Mouse (Mus musculus) kidney, postnatal 14 days (tissue): ENCODE data around the gene Mnat1.
"Not testable (repeated sequence)": the region's sequence is repeated elsewhere in the genome, so short reads cannot be mapped to it uniquely, and the experiment has no call there.

Source experiments
- DNase-seq: peaks from one replicate; pipeline ENCODE4 v3.0.0; 2022; ENCODE audit warnings: mixed read lengths

The Mnat1 gene

GRCm38 (mm10) chr12:73151038-73151437, 27.5 kb downstream of the Mnat1 start:
- not testable (repeated sequence) for DNase-seq

GRCm38 (mm10) chr12:73154150-73154549, 30.6 kb downstream of the Mnat1 start:
- DNase-seq = no peak

DNA sequence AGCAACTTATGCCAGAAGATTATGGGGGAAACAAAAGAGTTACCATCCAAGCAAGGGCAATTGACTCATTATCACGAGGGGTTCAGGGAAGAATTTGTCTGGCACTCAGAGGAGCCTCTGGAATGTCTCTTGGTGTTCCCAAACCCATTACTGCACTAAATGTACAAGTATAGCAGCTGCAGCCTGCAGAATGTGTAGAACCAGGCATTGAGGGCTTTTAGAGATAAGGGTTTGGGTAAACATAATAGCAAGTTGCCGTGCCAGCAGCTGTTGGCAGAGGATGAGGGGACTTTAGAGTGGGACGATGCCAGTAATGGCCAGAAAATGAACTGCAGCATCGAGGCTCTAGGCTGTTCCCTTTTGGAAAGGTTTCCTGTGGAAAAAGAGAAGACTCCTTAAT, 36.8 kb downstream of the Mnat1 start:
- DNase-seq = no peak

DNA sequence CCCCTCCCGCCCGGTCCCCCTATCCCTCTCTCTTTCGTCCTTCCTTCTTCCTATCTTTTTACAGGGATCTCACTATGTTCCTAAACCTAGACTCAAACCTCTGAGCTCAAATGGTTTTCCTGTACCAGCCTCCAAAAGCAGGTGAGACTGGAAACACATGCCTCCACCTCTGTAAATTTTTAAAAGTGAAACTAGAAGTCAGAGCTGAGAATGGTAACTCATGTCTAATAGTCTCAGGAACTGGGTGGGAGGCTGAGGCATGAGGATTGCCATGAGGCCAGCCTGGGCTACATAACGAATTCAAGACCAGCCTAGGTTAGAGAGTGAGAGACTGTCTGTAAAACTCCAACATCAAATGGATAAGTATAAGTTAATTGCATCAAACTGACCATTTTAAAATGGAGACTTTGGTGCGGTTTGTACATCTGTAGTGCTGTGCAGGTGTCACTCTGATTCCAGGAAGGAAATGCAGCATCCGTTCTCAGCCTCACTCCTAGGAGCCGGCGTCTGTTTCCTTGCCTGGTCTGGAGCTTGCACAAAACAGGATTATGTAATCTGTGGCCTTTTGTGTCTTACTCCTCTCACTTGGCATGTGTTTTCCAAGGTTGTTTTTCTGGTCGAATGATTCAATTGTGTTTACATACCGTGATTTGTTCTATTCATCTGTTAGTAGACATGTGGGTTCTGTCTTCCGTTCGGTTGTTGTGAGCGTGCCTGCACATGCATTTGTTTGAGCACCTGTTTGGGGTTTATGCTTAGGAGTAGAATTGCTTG, 39.1 kb downstream of the Mnat1 start:
- peak; percentile 39 for DNase-seq

- DNase-seq = no peak
Observed at GRCm38 (mm10) chr12:73170794-73171193, 47.3 kb downstream of the Mnat1 start.

DNA sequence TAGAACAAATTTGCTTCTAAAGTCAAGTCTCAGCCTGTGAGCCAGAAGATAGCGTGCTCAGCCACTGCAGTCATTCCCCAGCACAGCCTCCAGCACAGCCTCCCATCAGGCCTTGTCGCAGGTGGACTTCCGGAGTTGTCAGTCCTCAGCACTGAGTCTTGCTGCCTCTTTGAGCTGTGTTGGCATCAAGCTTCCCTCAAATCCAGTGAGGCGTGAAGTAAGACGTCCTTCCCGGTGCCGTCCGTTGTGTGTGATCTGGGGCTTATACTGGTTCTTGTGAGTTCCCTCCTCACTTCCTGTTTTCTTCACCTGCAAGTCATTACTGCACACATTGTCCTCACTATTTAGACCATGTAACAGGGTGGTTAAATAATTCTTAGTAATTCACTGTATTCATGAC, 60.4 kb downstream of the Mnat1 start:
- DNase-seq = no peak

- no peak for DNase-seq
Observed at GRCm38 (mm10) chr12:73197363-73197762, 73.8 kb downstream of the Mnat1 start.

GRCm38 (mm10) chr12:73198451-73198850, 74.9 kb downstream of the Mnat1 start:
- no peak for DNase-seq

DNA sequence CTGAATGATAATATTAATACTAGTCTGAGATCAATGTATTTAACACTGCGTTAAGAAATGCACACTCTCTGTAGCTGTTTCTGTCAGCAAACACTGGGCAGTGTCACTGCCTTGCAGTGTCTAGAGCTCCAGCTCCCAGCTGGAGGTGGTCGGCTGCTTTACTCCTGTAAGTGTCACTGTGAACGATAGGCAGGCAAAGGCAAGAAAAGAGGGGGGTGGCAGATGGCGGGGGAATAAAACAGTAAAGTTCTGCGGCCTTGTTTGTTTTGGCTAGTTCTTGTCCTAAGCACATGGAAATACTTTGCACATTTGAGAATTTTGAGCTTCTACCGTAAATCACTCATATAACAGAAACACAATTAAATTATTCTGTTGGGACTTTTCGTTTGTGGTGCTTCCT, 75.9 kb downstream of the Mnat1 start:
- DNase-seq = peak; percentile 34

GRCm38 (mm10) chr12:73201587-73201986, 78.1 kb downstream of the Mnat1 start:
- peak; percentile 49 for DNase-seq

- DNase-seq = peak; percentile 84
Observed at GRCm38 (mm10) chr12:73205710-73206649, 82.5 kb downstream of the Mnat1 start.

- no peak for DNase-seq
Observed at GRCm38 (mm10) chr12:73207008-73207407, 83.5 kb downstream of the Mnat1 start.

GRCm38 (mm10) chr12:73207461-73207860, 83.9 kb downstream of the Mnat1 start:
- no peak for DNase-seq

GRCm38 (mm10) chr12:73208518-73208917, 85.0 kb downstream of the Mnat1 start:
- DNase-seq = no peak

DNA sequence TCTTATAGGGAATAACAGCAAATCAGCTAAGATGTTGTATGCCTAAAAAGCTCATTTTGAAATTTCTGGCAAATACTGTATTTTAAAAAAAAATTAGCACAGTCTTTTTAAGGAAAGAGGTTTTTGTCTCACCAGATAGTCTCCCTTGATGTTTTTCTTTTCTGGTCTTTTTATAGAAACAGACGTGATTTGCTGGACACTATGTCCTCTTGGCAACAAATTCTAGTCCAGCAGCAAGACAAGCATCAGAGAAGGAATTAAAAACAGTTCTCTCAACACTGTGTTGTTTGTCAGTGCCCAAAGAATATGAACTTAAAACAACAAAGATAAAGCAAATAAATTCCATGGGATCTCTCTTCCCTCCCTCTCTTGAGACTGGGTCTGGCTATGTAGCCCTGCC, 85.6 kb downstream of the Mnat1 start:
- peak; percentile 27 for DNase-seq

DNA sequence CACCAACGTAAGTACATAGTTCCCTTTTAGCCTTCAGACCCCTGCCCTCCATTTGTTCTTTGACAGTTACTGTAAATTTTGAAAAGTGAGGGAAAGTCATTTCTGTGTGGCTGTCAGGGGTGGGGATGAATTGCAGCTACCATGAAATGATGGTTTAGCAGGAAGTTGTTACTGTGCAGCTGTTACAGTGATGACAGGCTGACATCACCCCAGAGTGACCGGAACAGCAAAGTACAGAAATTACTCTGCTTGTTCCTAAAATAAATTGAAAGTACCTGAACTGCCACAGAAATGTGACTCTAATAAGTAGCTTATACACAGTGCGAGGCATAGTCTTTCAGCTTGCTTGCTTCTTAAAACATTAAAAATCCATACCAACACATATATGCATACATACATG, 86.9 kb downstream of the Mnat1 start:
- peak; percentile 13 for DNase-seq

DNA sequence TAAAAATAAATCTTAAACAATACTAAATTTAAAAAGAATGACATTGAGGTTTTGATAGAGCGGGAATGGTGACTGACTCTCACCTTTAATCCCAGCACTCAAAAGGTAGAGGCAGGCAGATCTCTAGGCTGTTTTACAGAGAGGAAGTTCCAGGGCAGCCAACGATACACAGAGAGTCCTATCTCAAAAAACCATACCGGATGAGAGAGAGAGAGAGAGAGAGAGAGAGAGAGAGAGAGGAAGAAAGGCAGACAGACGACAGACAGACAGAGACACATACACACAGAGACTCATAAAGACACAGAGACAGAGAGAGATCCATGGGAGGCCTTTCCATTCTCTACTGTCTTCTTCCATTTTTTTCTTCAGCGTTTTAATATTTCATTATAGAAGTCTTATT, 92.3 kb downstream of the Mnat1 start:
- no peak for DNase-seq

DNA sequence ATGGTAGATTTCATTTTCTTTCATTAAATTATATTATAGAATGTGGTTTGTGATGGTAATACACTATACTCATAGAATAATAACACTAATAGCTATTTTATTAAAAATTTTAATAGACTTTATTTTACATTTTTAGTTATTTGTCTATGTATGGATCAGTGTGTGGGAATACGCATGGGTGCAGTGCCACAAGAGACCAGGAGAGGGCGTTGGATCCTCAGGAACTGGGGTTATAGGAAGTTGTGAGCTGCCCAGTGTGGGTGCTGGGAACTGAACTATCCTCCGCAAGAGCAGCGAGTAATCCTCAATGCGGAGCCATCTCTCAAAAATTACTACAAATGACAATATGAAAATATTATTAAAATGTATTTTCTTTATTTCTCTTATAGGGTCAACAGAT, 95.1 kb downstream of the Mnat1 start:
- no peak for DNase-seq

- no peak for DNase-seq
Observed at GRCm38 (mm10) chr12:73221235-73221634, 97.7 kb downstream of the Mnat1 start.

GRCm38 (mm10) chr12:73223872-73224271, 100.4 kb downstream of the Mnat1 start:
- DNase-seq = peak; percentile 23

DNA sequence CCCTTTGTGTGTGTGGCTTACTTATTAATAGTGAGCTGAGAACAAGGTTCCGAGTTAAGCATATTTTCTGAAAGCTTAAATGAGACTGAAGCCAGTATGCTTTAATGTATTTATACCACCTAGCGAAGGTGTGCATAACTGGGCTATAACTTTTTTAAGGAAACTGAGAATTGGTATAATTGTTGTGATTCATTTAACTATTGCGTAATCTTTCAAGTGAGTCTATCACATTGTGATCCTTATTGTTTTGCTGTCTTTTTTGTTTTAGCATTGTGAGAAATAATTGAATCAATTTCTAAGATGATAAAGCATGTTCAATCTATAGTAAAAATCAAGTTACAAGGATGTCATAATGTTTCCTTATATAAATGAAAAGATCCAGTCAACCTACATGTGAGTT, 104.9 kb downstream of the Mnat1 start:
- DNase-seq = no peak

DNA sequence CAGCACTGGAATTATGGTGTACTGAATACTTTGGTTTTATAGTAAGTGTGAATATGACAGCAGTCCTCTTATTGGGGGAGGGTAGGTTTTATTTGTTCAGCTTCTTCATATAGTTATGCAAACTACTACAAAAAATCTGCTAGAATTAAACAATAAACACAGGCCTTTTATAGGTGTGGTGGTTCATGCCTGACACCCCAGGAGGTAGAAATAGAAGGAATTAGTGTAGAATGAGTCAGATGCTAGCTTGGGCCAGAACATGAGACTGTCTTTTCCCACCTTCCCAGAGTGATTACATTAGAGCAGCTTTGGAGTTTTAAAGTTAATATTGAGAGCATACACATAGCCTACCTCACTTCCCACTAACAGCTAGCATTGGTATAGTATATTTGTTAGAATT, 106.7 kb downstream of the Mnat1 start:
- DNase-seq = no peak

DNA sequence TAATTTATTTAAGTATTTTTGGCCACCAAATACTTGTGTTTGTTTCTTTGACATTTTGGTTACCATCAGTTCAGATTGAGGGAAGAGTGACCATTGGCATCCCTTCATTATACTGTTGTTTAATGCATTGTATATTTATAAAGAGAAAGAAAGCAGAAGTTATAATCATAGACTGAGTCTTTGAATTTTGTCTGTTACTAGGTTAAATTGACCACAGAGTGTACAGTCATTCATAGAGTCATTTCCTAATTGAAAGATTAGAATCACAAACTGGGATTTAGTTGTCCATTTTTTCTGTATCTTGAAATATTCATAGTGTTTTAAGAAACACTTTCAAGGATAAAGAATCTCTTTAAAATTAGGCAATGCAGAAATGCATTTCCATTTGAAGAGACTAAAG, 108.0 kb downstream of the Mnat1 start:
- DNase-seq = no peak

DNA sequence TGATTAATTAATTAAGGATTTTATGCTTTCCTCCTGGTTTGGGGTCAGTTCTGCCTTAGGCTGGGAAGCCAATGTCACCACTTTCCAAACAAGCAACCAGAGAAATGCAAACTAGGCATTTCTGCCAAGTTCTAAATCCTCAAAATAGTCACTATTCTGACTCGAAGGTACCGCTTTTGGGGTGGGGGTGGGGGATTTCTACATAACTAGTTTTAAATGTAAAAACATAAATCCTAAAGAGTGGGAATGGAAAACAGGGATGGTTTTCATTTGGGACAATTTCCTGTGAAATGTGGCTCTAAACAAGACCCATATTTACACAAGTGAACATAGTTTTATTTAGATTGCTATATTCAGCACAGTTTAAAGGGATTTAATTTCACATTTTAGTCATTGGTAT, 109.1 kb downstream of the Mnat1 start:
- DNase-seq = no peak
